Mouse (Mus musculus) heart, postnatal 0 days (tissue): ENCODE data around the gene Gabrb1.

Source experiments
- CTCF ChIP-seq: IDR thresholded peaks from 2 replicates; pipeline ENCODE4 v1.5.1; 2016; ENCODE audit warnings: antibody characterized with exemption, control low read depth, low read depth
- EP300 ChIP-seq: IDR thresholded peaks from 2 replicates; pipeline ENCODE4 v1.6.1; 2016; ENCODE audit warnings: antibody characterized with exemption, low read depth

DNA sequence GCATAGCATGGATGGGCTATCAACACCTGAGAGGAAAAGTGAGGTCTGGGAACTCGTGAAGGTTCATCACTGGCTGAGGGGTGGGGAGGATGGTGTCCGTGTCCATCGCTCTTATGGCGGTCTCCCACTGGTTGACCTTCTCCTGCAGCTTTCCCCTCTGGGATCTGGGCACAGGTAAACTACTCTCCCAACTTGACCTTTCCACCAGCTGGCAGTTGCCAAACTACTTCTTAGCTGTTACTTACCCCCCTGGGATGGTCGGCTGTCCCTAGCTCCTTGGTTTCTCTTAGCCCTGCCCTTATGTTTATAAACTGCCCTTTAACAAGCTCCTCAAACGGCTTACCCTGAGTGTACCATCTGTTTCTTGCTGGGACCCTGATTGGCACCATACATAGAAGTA lies 418.9 kb downstream of the Gabrb1 start:
- TF ChIP-seq EP300, result no peak
- no peak for TF ChIP-seq CTCF
